Mouse (Mus musculus): Measurements from ENCODE around the gene Grk5. TPM values are rescaled to one million over a fixed set of nuclear protein-coding genes. Genes with fewer than 3 reads are reported as not detected.

Grk5 gene
- polyA plus RNA-seq, 1 experiment from 2014 or later: 2.8 TPM

DNA sequence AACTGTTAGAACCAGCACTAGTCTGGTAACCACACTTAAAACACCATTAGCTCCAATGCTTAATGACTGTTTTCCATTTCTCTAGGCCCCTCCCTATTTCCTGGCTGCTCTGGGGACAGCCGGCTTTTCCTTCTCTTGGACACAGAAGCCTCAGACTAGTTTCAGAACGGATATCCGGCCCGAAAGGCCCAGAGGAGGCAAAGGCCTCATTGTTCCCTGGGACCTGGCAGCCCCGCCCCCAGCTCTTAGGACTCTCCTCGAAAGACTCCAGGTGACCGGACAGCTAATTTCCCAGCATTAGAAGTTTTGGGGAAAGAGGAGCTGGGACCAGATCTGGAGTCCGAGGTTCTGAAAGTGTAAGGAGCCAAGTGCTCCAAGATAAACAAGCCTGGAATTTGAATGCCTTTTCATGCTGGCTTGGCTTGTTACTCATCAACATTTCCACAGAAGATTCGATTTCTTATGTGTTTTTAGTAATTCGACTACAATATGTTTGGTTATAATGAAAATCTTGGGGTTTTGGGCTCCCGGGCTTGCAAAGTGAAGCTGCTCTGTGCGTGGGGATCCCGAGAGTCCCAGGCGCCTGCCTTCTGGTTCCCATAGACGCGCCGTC is 342 bp upstream of the Grk5 start:
- H3K4me3 ChIP-seq: peak overlapping the region; percentile 81
- peak overlapping the region; percentile 71 for H3K4me2 ChIP-seq (replicated peaks)
- H3K36me3 ChIP-seq: no peaks in the 10 kb centered on the region
- H3K4me1 ChIP-seq: peaks cover 18% of the 10 kb centered on the region
- WGBS: 4% methylated on average over 17 of the region's 17 CpGs
- no peaks in the 10 kb centered on the region for H3K27me3 ChIP-seq
- peak; percentile 5; the same call in 1 of the 2 replicates for ATAC-seq (ENCODE audit: low FRiP score, low read depth)
- peak overlapping the region; percentile 86; the same call in 1 of the 2 replicates for H3K9ac ChIP-seq (replicated peaks)
- H3K27ac ChIP-seq (replicated peaks): peak overlapping the region; percentile 95
- no peaks in the 10 kb centered on the region for H3K9me3 ChIP-seq

DNA sequence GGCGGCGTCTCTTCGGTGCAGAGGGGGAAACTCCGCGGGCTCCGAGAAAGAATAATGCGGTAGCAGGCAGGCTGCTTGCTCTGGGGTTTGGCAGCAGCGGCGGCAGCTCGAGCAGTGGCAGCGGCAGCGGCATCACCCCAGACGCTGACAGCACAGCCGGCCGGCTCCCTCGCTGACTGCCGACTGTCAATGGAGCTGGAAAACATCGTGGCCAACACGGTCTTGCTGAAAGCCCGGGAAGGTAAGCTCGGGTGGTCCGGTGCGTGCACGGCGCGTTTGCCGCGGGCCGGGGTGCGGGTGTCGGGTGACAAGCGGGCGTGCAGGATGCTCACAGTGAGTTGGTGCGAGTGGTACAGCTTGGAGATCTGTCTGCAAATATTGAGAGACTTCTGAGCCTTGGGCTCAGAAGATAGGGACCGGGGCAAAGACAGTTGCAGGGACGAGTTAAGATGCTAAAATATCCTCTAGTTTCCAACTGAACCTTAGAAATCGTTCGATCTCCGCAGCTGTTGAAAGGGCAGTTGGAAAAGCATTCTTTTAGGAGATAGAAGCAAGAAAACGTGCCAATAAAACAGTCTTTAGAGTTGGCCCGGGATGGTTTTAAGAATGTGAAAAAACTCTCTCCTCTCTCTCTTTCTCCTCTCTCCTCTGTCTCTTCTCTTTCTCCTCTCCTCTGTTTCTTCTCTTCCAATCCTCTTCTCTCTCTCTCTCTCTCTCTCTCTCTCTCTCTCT is 1.0 kb downstream of the Grk5 start:
- peak overlapping the region; percentile 86 for H3K9ac ChIP-seq (replicated peaks)
- peak; percentile 76 for ATAC-seq (ENCODE audit: low FRiP score, low read depth)
- peak overlapping the region; percentile 81 for H3K4me3 ChIP-seq
- H3K9me3 ChIP-seq: no peaks in the 10 kb centered on the region
- no peaks in the 10 kb centered on the region for H3K36me3 ChIP-seq
- peak overlapping the region; percentile 71 for H3K4me2 ChIP-seq (replicated peaks)
- no peaks in the 10 kb centered on the region for H3K27me3 ChIP-seq
- H3K27ac ChIP-seq (replicated peaks): peak overlapping the region; percentile 95
- 0% methylated on average over 41 of the region's 41 CpGs for WGBS
- H3K4me1 ChIP-seq: peaks cover 18% of the 10 kb centered on the region

DNA sequence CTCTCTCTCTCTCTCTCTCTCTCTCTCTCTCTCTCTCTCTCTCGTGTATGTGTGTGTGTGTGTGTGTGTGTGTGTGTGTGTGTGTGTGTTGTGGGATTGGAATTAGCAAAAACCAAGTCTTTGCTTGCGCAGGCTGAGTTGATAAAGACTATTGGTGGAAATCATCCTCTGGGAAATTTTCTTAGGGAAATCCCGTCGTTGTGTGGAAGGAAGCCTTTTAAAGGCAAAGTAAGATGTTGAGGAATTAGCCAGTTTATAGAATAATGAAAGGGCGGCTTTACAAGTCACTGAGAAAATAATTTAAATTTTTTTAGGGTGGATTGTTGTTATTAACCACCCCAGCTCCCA is 1.5 kb downstream of the Grk5 start:
- H3K27ac ChIP-seq (replicated peaks): no peak overlapping the region
- no peaks in the 10 kb centered on the region for H3K27me3 ChIP-seq
- ATAC-seq (ENCODE audit: low FRiP score, low read depth): no peak
- H3K9ac ChIP-seq (replicated peaks): peak overlapping the region; percentile 86
- peak overlapping the region; percentile 71 for H3K4me2 ChIP-seq (replicated peaks)
- H3K9me3 ChIP-seq: no peaks in the 10 kb centered on the region
- no peaks in the 10 kb centered on the region for H3K36me3 ChIP-seq
- peaks cover 18% of the 10 kb centered on the region for H3K4me1 ChIP-seq
- 10% methylated on average over 4 of the region's 5 CpGs for WGBS
- peak overlapping the region; percentile 81 for H3K4me3 ChIP-seq

DNA sequence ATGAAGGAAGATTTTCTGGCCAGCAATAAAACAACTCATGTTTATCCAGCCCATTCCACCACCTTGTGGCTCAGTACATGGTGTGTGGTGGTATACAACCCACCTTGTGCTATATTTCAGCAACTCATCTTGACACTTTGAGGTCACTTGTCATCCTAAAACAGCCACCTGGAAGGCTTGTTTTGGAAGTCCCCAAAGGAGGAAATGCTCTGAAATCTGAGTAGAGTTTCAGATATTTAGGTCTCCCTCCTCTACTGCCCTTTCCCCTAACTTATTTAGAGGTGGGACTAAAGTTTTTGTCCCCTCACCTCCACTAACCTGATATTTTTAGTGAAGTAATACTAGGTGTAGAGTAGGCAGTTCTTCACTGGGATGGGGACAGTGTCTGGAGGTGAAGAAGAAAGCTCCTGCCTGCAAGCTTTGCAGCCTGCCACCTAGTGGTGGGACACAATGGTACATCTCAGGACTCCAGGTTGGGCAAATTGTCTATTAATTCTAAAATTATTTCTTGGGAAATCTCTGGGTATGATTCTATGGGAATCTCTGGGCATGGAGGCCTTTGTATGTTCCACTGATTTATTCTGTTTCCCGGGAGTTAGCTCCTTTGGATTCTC is 2.5 kb downstream of the Grk5 start:
- 0 out of 2 replicates have a peak overlapping the region, but pooled peaks have one; percentile 2 for H3K9ac ChIP-seq (replicated peaks)
- H3K9me3 ChIP-seq: no peaks in the 10 kb centered on the region
- peaks cover 18% of the 10 kb centered on the region for H3K4me1 ChIP-seq
- no peak overlapping the region for H3K4me3 ChIP-seq
- H3K27me3 ChIP-seq: no peaks in the 10 kb centered on the region
- no peaks in the 10 kb centered on the region for H3K36me3 ChIP-seq
- no peak for ATAC-seq (ENCODE audit: low FRiP score, low read depth)
- 33% methylated on average over 1 of the region's 1 CpGs for WGBS
- H3K4me2 ChIP-seq (replicated peaks): peak overlapping the region; percentile 71
- H3K27ac ChIP-seq (replicated peaks): no peak overlapping the region

DNA sequence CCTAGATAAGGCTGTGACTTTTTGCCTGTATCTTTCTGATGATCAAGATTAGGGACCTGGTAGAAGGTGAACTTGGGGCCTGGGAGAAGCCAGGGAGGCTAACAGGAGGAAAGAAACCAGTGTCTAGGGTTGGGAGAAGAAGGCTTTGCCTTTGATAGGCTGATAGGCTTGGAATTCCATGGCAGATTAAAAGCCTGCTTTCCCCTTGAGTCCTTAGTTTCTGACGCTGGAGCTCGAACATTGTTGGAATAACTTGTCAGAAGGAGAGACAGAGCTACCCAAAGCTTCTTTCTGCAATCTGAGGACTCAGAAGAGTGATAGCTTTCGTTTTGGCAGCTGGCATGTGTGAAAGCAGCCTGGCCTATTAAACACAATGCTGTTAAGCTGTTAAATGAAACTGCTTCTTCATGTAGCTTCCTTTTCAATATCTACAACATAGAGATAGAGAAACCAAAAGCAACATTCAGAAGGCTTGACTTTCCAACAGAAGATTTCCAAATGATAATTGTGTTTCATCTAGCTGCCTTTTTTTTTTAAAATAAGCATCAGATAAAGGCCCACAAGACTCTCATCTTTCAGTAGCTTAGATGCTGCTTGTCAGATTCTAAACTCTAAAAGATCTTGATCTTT is 5.8 kb downstream of the Grk5 start:
- Histone ChIP-seq H3K9ac (replicated peaks) (no peak overlapping the region), H3K4me3 (no peak overlapping the region), H3K4me1 (peaks cover 11% of the 10 kb centered on the region), H3K27me3 (no peaks in the 10 kb centered on the region), H3K36me3 (no peaks in the 10 kb centered on the region), H3K4me2 (replicated peaks) (no peak overlapping the region), H3K9me3 (no peaks in the 10 kb centered on the region), H3K27ac (replicated peaks) (no peak overlapping the region)
- 20% methylated on average over 3 of the region's 3 CpGs for WGBS
- no peak for ATAC-seq (ENCODE audit: low FRiP score, low read depth)

DNA sequence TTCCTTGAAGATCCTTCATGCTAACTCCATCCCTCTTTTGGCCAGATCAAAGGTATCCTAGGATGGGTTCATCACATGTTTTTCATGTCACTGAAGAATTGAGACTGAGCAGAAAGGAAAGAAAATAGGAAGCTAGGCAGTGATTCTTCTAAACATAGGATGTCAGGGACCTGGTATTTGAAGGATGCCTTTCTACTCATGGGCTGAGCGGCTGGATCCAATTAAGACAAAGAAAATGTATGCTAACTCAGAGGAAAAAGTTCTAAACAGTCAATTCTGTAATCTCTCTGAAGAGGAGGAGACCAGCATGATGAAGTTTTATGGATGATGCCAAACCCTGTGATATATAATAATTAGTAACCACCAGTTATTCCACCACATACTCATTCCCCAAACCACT is 13.6 kb downstream of the Grk5 start:
- no peaks in the 10 kb centered on the region for H3K9me3 ChIP-seq
- H3K36me3 ChIP-seq: no peaks in the 10 kb centered on the region
- no peaks in the 10 kb centered on the region for H3K4me1 ChIP-seq
- no peak overlapping the region for H3K9ac ChIP-seq (replicated peaks)
- no peak overlapping the region for H3K27ac ChIP-seq (replicated peaks)
- ATAC-seq (ENCODE audit: low FRiP score, low read depth): no peak
- 89% methylated on average over 1 of the region's 1 CpGs for WGBS
- no peaks in the 10 kb centered on the region for H3K27me3 ChIP-seq
- no peak overlapping the region for H3K4me2 ChIP-seq (replicated peaks)
- no peak overlapping the region for H3K4me3 ChIP-seq

DNA sequence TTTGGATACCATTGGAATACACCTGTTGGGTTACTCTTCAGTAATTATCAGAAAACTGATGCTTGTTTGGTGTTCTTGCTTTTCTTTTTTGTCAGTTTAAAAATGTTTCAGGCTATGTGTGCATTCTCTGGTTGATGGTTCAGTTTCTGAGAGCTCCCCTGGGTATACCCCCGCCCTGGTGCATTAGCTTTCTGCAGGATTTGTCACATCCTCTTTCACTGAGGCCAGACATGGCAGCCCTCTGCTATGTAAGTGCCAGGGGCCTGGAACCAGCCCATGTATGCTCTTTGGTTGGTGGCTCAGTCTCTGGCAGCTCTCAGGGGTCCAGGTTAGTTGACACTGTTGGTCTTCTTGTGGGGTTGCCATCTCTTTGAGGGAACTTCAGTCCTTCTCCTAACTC is 14.4 kb downstream of the Grk5 start:
- H3K36me3 ChIP-seq: no peaks in the 10 kb centered on the region
- 81% methylated on average over 1 of the region's 1 CpGs for WGBS

DNA sequence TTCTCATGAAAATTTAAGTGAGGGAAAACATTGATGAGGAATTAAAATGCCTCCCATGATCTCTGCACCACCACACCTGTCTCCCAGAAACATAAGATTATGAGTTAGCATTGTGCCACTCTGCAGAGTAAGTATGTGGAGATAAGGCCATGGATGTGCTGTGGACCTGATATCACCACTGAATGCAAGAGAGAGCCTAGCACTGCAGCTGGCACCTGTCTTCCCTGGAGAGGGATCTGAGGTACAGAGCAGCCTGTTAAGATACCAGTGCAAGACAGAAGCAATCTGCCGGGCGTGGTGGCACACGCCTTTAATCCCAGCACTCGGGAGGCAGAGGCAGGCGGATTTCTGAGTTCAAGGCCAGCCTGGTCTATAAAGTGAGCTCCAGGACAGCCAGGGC is 15.9 kb downstream of the Grk5 start:
- Histone ChIP-seq H3K4me2 (replicated peaks) (no peak overlapping the region), H3K9me3 (no peaks in the 10 kb centered on the region), H3K4me3 (no peak overlapping the region), H3K9ac (replicated peaks) (no peak overlapping the region), H3K27ac (replicated peaks) (no peak overlapping the region), H3K36me3 (no peaks in the 10 kb centered on the region), H3K27me3 (no peaks in the 10 kb centered on the region), H3K4me1 (no peaks in the 10 kb centered on the region)
- no peak for ATAC-seq (ENCODE audit: low FRiP score, low read depth)
- 87% methylated on average over 5 of the region's 5 CpGs for WGBS

More for the DNA sequence above, 14.4 kb downstream of the Grk5 start:
- Histone ChIP-seq H3K9ac (replicated peaks) (no peak overlapping the region), H3K27me3 (no peaks in the 10 kb centered on the region), H3K27ac (replicated peaks) (no peak overlapping the region), H3K4me3 (no peak overlapping the region), H3K4me1 (no peaks in the 10 kb centered on the region), H3K9me3 (no peaks in the 10 kb centered on the region), H3K4me2 (replicated peaks) (no peak overlapping the region)
- ATAC-seq (ENCODE audit: low FRiP score, low read depth): no peak

DNA sequence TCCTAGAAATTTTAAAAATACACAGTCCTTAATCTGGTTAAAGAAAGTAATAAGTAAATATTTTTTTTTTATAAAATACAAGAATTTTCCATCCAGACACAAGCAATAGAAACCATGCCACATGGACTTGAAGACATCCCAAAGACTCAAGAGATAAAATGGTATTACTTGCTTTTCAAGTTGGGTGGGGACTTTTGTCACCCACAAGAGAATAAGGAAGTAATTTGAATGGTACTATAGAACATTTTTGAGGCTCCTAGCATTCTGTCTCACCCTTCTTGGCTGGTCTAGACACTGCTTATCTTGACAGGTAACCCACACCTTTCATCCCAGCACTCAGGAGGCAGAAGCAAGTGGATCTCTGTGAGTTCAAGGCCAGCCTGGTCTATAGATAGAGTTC is 20.8 kb downstream of the Grk5 start:
- H3K4me3 ChIP-seq: no peak overlapping the region
- no peak overlapping the region for H3K9ac ChIP-seq (replicated peaks)
- H3K27me3 ChIP-seq: no peaks in the 10 kb centered on the region
- no peak overlapping the region for H3K27ac ChIP-seq (replicated peaks)
- H3K36me3 ChIP-seq: no peaks in the 10 kb centered on the region
- ATAC-seq (ENCODE audit: low FRiP score, low read depth): no peak
- H3K4me2 ChIP-seq (replicated peaks): no peak overlapping the region
- H3K4me1 ChIP-seq: no peaks in the 10 kb centered on the region
- H3K9me3 ChIP-seq: no peaks in the 10 kb centered on the region

DNA sequence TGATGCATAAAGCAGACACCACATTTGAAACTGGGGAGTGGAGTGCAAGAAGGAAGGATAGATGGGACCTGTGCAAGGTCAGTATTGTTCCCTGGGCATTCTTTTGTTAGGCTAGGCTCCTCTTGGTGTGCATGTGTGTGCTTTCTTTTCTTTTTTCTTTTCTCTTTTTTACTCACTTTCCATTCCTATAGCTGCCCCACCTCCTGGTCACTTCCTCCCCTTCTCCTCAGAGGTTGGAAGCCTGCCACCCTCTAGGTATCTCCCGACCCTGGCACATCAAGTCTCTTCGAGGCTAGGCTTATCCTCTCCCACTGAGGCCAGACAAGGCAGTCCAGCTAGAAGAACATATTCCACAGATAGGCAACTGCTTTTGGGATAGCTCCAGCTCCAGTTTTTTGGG is 22.1 kb downstream of the Grk5 start:
- Histone ChIP-seq H3K9me3 (no peaks in the 10 kb centered on the region), H3K36me3 (no peaks in the 10 kb centered on the region), H3K9ac (replicated peaks) (no peak overlapping the region), H3K4me3 (no peak overlapping the region), H3K27ac (replicated peaks) (no peak overlapping the region), H3K27me3 (no peaks in the 10 kb centered on the region), H3K4me2 (replicated peaks) (no peak overlapping the region), H3K4me1 (no peaks in the 10 kb centered on the region)
- 83% methylated on average over 2 of the region's 2 CpGs for WGBS
- ATAC-seq (ENCODE audit: low FRiP score, low read depth): no peak

DNA sequence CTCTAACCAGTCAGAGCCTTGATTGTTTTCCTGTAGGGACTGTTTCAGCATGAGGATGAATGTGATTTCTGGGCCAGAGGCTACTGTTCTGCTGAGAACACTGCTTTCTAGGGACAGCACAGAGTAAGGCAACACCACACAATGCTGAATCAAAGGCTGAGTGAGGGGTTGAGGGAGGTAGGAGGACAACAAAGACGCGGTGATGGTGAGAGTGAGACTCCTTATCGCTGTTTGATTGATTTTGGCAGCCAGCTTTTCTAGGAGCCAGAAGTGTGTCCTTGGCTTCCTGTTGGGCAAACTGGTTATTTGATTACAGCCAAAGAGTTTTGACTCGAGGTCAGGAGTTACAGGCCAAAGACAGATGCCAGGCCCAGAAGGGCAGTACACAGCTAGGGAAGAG is 25.7 kb downstream of the Grk5 start:
- H3K36me3 ChIP-seq: no peaks in the 10 kb centered on the region
- no peak for ATAC-seq (ENCODE audit: low FRiP score, low read depth)
- H3K27ac ChIP-seq (replicated peaks): no peak overlapping the region
- H3K4me2 ChIP-seq (replicated peaks): no peak overlapping the region
- no peaks in the 10 kb centered on the region for H3K27me3 ChIP-seq
- H3K9me3 ChIP-seq: no peaks in the 10 kb centered on the region
- H3K4me1 ChIP-seq: no peaks in the 10 kb centered on the region
- WGBS: 84% methylated on average over 4 of the region's 4 CpGs
- H3K9ac ChIP-seq (replicated peaks): no peak overlapping the region
- H3K4me3 ChIP-seq: no peak overlapping the region

DNA sequence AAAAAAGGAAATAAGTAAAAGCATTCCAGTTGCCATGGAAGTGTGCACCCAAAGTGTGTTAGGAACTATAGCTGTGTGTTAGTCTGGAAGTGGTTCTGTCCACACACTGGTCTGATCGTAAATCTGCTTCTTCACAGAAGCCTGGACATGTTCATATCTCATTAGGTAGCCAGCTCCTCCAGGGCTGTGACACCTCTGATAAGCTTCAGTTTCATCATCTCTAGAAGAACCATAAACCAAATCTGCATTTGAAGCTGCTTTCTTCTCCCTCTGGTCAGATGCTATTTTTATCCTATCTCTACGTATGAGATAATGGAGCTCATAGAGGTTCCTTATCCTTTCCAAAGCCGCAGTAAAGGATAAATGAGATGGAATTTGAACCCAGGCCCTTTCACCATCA is 26.3 kb downstream of the Grk5 start:
- H3K4me3 ChIP-seq: no peak overlapping the region
- H3K27me3 ChIP-seq: no peaks in the 10 kb centered on the region
- H3K4me2 ChIP-seq (replicated peaks): no peak overlapping the region
- H3K4me1 ChIP-seq: no peaks in the 10 kb centered on the region
- H3K36me3 ChIP-seq: no peaks in the 10 kb centered on the region
- WGBS: 90% methylated on average over 3 of the region's 3 CpGs
- no peak overlapping the region for H3K9ac ChIP-seq (replicated peaks)
- H3K27ac ChIP-seq (replicated peaks): no peak overlapping the region
- ATAC-seq (ENCODE audit: low FRiP score, low read depth): no peak
- no peaks in the 10 kb centered on the region for H3K9me3 ChIP-seq

All from midbrain, embryonic 12.5 days (tissue).